Mouse (Mus musculus) liver, adult (tissue): ENCODE data around the gene Diaph2.

Experiments used
- GATA4 ChIP-seq: IDR thresholded peaks from 2 replicates; pipeline ENCODE4 v1.6.1; 2014; ENCODE audit warnings: mild to moderate bottlenecking, low read length; ENCODE audit not compliant: insufficient replicate concordance

Diaph2 gene

DNA sequence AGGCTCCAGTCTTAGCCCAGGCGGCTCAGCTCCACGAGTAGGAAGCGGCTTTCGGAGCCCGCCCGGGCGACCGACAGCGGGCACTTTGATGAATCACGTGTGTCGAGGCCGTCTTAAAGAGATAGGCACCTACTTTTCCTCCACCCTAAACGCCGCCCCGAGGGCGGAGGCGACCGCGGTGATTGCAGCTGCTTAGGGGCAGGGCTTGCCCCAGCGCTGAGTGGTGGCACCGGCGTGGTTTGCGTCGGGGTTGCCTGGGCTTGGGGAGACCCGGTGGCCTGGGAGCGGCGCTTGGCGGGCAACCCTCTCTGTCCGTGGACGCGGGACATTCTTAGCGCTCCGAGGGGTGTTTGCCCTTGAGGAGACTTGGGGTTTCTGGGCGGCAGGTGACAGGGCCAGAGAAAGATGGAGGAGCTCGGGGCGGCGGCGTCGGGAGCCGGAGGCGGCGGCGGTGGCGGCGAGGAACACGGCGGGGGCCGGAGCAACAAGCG is at the start of gene Diaph2:
Diaph2 (plus strand) TSS at position 172 of the 491 bp plus-strand sequence.
- TF ChIP-seq GATA4, result no peak

DNA sequence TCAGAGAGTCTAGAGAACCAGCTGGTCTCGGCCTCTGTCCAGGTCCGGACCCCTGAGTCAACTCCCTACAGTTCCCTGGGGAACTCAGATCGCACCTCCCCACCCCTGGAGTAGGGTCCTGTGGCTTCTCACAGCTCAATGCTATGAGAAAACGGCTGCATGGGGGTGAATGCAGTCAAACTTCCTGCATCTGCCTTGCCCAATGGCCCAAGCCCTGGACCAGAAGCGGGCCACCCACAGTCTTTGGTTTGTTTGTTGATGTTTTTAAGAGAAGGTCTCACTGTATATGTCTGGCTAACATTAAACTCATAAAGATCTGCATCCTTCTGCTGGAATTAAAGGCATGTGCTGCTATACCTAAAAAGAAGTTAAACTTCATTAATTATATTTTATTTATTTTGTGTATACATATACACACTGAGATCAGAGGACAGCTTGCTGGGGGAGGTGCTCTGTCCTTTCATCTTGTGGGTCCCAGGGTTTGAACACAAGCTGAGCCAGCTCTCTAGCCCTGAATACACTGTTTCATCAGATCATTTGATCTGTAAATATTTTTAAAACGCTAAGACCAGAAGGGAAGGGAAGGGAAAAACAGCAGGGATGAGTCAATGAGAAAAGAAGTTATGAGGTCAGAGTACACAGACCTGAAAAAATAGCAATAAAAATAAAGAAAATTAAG is 47.8 kb upstream of the Diaph2 start:
- TF ChIP-seq GATA4, result no peak

GRCm38 (mm10) chrX:129709656-129710055 is 39.9 kb upstream of the Diaph2 start:
- TF ChIP-seq GATA4, result no peak

- TF ChIP-seq GATA4, result no peak
Measured at GRCm38 (mm10) chrX:129728717-129729220, 20.8 kb upstream of the Diaph2 start.

DNA sequence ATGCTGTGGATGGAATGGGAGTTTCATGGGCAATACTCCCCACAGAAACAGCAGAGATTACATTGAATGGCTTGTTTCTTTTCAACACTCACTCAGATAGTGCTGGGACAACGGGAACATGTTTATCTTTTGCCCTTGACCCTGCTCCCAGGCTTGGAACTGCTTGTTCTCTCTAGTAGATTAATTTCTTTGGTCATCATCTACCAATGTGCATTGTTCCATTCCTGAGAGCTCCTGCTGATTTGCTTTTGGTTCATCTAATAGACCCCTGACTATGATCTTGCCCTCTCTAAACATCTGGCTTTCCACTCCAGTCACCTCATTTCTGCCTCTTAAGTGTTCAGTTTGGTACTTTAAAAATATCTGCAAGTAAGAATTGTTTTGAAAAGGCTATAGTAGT is 13.0 kb upstream of the Diaph2 start:
- TF ChIP-seq GATA4, result no peak

DNA sequence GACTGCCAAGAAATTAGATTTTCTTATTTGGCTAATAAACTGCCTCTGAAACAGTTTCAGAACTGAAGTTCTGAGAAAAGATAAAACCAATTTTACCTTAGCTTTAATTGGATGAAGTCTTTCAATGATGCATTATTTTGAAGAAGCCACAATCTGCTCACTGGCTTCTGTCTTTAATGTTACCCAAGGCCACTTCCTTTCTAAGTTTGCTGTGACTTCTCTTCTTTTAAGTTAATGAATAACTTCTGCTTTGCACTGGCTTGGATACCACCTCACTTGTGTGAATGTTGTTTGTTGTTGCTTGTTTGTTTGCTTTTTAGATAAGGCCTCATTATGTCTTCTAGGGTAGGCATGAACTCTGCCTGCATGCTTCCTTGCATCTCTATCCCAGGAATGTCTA is 10.3 kb upstream of the Diaph2 start:
- no peak for TF ChIP-seq GATA4

DNA sequence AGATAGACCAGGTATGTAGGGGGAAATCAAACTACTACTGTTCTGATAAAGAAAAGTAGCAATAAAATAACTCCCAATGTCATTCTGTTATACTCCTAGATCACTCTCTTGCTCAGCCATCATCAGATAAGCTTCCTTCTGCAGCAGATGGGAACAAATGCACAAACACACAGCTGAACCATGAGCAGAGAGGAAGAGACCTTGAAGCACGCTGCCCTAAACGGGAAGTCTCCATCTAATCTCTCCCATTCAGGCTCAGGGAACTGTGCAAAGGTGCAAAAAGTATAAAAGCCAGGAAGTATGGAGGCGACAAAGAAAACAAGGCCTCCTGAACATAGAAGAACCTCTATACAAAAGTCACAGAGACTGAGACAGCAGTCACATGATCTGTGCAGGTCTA is 6.6 kb upstream of the Diaph2 start:
- no peak for TF ChIP-seq GATA4

DNA sequence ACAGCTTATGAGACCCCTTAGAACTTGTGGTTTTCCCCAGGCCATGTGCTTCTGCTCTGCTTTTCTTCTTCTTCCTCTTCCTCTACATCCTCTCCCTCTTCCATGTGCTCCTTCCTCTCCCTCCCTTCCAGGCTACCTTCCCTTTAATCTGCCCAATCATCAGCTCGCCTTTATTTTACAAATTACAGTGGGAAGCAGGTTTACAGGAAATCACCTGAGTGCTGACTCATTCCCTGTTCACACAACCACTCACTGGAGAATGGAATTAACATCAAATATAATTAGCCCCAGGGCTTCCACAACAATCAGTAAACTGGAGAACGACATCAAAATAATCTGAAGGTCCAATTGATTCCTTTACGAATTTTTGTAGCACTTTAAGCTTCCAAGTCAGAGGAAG is 3.6 kb upstream of the Diaph2 start:
- no peak for TF ChIP-seq GATA4

GRCm38 (mm10) chrX:129749102-129749501 is 440 bp upstream of the Diaph2 start:
- TF ChIP-seq GATA4, result no peak

GRCm38 (mm10) chrX:129750094-129750569 is 590 bp downstream of the Diaph2 start:
- TF ChIP-seq GATA4, result no peak

- TF ChIP-seq GATA4, result no peak
Measured at GRCm38 (mm10) chrX:129750606-129751005, 1.1 kb downstream of the Diaph2 start.

GRCm38 (mm10) chrX:129756606-129757005 is 7.1 kb downstream of the Diaph2 start:
- TF ChIP-seq GATA4, result no peak

DNA sequence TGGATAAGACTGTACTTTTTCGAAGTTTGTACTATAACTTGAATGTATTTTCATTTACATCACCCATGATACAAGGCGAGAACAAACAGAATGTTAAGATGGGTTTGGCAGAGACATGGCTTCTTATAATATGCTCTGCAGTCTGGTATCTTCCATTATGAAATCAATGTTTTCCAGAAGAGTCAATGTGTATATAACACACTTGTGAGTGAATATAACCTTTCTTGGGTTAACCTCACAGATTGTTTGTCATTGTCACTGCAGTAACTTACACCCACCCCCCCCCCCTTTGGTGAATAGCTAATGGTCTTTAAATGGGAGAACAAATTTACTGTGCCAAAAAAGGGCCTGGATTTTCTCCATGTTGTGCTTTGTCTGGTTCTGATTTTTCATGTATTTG is 13.1 kb downstream of the Diaph2 start:
- TF ChIP-seq GATA4, result no peak

- TF ChIP-seq GATA4, result no peak
Measured at GRCm38 (mm10) chrX:129765378-129765777, 15.8 kb downstream of the Diaph2 start.

DNA sequence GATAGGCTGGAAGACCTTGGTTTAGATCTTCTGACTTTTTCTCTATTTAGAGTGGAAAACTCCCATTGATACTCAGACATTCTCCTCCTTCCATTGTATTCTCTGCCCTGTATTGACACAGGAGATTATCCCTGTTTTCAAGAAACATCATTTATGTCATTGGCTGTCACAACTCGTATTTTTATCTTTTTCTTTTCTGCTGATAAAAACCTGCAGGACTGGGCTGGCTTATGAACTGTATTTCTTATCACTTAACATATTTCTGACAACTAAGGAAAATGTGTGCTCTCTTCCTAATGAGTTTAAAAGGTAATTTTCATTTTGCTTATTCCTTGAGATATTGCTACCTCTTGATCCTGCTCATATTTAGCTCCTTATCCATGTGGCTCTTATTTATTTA is 17.3 kb downstream of the Diaph2 start:
- TF ChIP-seq GATA4, result no peak

DNA sequence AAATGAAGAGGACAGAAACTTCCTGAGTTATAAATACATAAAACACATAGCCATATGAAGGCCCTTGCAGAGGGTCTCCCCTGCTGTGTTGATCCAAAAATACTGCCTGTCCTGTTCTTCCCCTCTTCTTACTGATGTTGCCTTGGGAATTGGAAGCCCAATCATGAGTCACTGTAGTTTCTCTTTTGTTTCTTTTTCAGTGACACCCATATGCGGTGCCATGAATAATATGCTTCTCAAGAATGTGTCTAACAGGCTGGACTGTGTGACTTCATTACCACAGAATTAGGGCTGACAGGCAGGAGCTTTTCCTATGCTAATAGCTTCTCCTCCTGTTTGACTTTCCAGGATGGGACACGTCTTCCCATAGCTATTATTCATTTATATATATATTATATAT is 21.1 kb downstream of the Diaph2 start:
- TF ChIP-seq GATA4, result no peak
